Mouse (Mus musculus) midbrain, embryonic 10.5 days (tissue): Measurements from ENCODE around the gene Vmn2r105. TPM values are rescaled to one million over a fixed set of nuclear protein-coding genes. Genes with fewer than 3 reads are reported as not detected.

Source experiments
- DNase-seq: peaks from one replicate; pipeline ENCODE4 v3.0.0-alpha.2; 2017; ENCODE audit warnings: low spot score
- H3K27ac ChIP-seq: fragments of 300-500 bp; sonication (generic); replicated peaks from 2 replicates; pipeline ENCODE4 v1.5.1; 2016; ENCODE audit warnings: mild to moderate bottlenecking
- H3K27me3 ChIP-seq: fragments of 300-500 bp; sonication (generic); 2 replicates; pipeline ENCODE4 v1.6.1; 2016; ENCODE audit warnings: low read depth, mild to moderate bottlenecking; ENCODE audit not compliant: poor library complexity, severe bottlenecking
- H3K36me3 ChIP-seq: fragments of 300-500 bp; sonication (generic); 2 replicates; pipeline ENCODE4 v1.6.1; 2016; ENCODE audit warnings: mild to moderate bottlenecking, moderate library complexity
- H3K4me1 ChIP-seq: fragments of 300-500 bp; sonication (generic); 2 replicates; pipeline ENCODE4 v1.6.1; 2016
- H3K4me3 ChIP-seq: fragments of 300-500 bp; sonication (generic); 2 replicates; pipeline ENCODE4 v1.5.1; 2016; ENCODE audit warnings: mild to moderate bottlenecking, moderate library complexity
- H3K9me3 ChIP-seq: fragments of 300-500 bp; sonication (generic); replicated peaks from 2 replicates; pipeline ENCODE4 v1.6.1; 2016; ENCODE audit warnings: mild to moderate bottlenecking
- WGBS: fragments of 180-500 bp; shearing (Covaris S2); methylation state at CpG from one replicate; pipeline ENCODE4 v1.1.7; 2016; 5-methylcytosine and 5-hydroxymethylcytosine counted together
- polyA plus RNA-seq: library from polyadenylated mRNA; unstranded; fragments of >200 nt; fragmentation: Nextera tagmentation; extraction: Ambion mirVana; gene quantifications from 2 replicates; pipeline ENCODE4 v1.2.1, GENCODE M21; 2016

Vmn2r105 gene
- not detected in 2 replicates for polyA plus RNA-seq

DNA sequence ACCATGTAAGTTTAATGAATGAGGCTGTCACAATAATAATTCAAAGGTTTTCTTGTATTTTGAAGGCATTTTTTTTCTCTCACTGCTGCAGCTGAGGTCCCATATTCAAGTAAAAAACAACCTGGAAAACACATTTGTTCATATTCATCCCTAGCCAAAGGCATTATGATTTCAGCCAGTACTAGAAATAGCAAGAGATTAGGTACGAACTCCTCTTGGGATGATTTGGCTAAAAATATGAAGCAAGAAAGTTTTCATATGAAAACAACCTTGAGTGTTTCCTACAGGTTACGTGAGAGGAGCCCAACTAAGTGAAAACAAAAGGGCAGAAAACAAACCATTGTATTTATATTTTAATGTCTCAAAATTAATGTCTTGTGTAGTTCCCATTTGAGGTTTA lies at the start of gene Vmn2r105:
Gene Vmn2r105 (minus strand): TSS at position 101 of the 400 bp plus-strand sequence.
- Histone ChIP-seq H3K27ac (no peak within 1 kb of the TSS), H3K4me3 (no peak within 1 kb of the TSS), H3K36me3 (no peaks in the 10 kb centered on the region), H3K9me3 (peaks cover under 1% of the 10 kb centered on the region; the same call in 1 of the 2 replicates), H3K4me1 (no peaks in the 10 kb centered on the region), H3K27me3 (no peaks in the 10 kb centered on the region)
- no peak for DNase-seq
- WGBS, result 89% methylated on average over 2 of the region's 2 CpGs

DNA sequence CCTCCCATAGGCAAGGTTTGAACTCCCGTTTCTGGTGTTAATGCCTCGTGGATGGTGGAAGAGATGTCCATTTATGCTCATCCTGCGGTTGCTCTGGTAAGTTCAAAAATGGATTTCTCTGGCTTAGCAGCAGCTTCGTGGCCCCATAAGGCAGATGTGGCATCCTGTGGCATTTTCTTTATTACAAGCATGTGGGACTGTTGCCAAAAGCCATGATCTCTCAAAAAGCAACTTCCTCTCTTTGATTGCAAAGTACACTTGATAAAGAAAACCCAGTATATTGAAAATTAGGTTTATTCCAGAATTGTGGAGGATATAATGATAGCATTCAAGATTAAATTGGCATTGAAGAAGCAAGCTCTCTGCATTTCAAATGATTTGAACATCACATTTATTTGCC lies 20.7 kb upstream of the Vmn2r105 start:
- Histone ChIP-seq H3K9me3 (peaks cover 16% of the 10 kb centered on the region; the same call in 1 of the 2 replicates), H3K27ac (no peak overlapping the region), H3K4me3 (no peak overlapping the region), H3K27me3 (no peaks in the 10 kb centered on the region), H3K36me3 (no peaks in the 10 kb centered on the region), H3K4me1 (no peaks in the 10 kb centered on the region)
- DNase-seq, result no peak
- 70% methylated on average over 4 of the region's 4 CpGs for WGBS

DNA sequence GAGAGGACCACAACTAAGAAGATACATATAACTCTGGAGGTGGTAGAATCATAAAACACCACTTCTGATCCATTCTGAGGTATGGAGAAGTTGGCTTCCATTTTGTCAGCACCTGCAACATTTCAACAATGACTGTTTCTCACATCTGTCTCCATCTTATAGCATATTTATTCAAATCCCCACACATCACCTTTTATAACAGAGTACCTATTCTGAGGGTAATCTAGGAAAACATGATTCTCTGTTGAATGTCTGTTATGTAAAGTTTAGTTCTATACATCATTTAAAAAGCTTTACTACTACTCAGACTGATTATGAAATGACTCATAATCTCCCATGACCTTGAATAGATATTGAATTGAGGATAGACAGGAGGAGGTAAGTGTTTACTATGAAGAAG lies 51.9 kb downstream of the Vmn2r105 start, which contains the start of gene Fpr-rs6:
Gene Fpr-rs6 (minus strand): TSS at position 101 of the 400 bp plus-strand sequence.
- H3K4me1 ChIP-seq, result no peaks in the 10 kb centered on the region
- H3K27me3 ChIP-seq, result no peaks in the 10 kb centered on the region
- H3K27ac ChIP-seq, result no peak within 1 kb of the TSS
- H3K4me3 ChIP-seq, result no peak within 1 kb of the TSS
- H3K9me3 ChIP-seq, result peaks cover 25% of the 10 kb centered on the region
- H3K36me3 ChIP-seq, result no peaks in the 10 kb centered on the region
- no peak for DNase-seq

Other genes with a start within 250 kb of the Vmn2r105 start
- gene Vmn2r104, start 186.7 kb downstream of the Vmn2r105 start, polyA plus RNA-seq, result not detected in 2 replicates
- gene Fpr-rs7, start 120.8 kb downstream of the Vmn2r105 start, polyA plus RNA-seq, result not detected in 2 replicates
- gene Fpr-rs6, start 52.0 kb downstream of the Vmn2r105 start, polyA plus RNA-seq, result not detected in 2 replicates
- gene Vmn2r106, start 50.5 kb upstream of the Vmn2r105 start, polyA plus RNA-seq, result not detected in 2 replicates
- gene Vmn2r107, start 110.2 kb upstream of the Vmn2r105 start, polyA plus RNA-seq, result not detected in 2 replicates
- gene Vmn1r224, start 179.1 kb upstream of the Vmn2r105 start, polyA plus RNA-seq, result not detected in 2 replicates
- gene Vmn2r108, start 246.3 kb upstream of the Vmn2r105 start, polyA plus RNA-seq, result not detected in 2 replicates